Mouse (Mus musculus) monocyte, adult 5-6 weeks (primary cell): Measurements from ENCODE around the gene Map1a. TPM values are rescaled to one million over a fixed set of nuclear protein-coding genes. Genes with fewer than 3 reads are reported as not detected.

Source experiments
- ATAC-seq: fragments of 153-309, 156-312 bp; replicated peaks from 2 replicates; pipeline ENCODE4 v1.8.0; 2017; ENCODE audit warnings: mild to moderate bottlenecking; ENCODE audit not compliant: low TSS enrichment, insufficient number of reproducible peaks, severe bottlenecking, poor library complexity, low FRiP score
- total RNA-seq: library from RNA; stranded (forward); fragments of 200-1000, 200-491, 200-594 nt; gene quantifications from 3 replicates; pipeline ENCODE4 v1.2.3, GENCODE M21; 2017

Map1a gene
- 0.10 TPM in 1 of 3 replicates, not detected in the others for total RNA-seq

GRCm38 (mm10) chr2:121288901-121289729 lies at the start of gene Map1a:
Gene Map1a, plus strand, starts transcription at chr2:121289600.
- ATAC-seq = peak; percentile 81

- ATAC-seq = no peak
These were observed 45.3 kb upstream of the Map1a start for GRCm38 (mm10) chr2:121244099-121244498.

- ATAC-seq = no peak
These were observed 39.6 kb upstream of the Map1a start for GRCm38 (mm10) chr2:121249758-121250157.

GRCm38 (mm10) chr2:121268446-121268845 lies 21.0 kb upstream of the Map1a start:
- ATAC-seq = no peak

GRCm38 (mm10) chr2:121270521-121271235 lies 18.7 kb upstream of the Map1a start:
- ATAC-seq = no peak

GRCm38 (mm10) chr2:121271236-121271927 lies 18.0 kb upstream of the Map1a start, which contains the start of gene Trp53bp1:
Gene Trp53bp1, minus strand, starts transcription at chr2:121271407.
- peak; percentile 100 for ATAC-seq

- no peak for ATAC-seq
These were observed 17.4 kb upstream of the Map1a start for GRCm38 (mm10) chr2:121271928-121272516.

- ATAC-seq = no peak
These were observed 1.6 kb upstream of the Map1a start for GRCm38 (mm10) chr2:121287850-121288249.

- ATAC-seq = no peak
These were observed 535 bp downstream of the Map1a start for GRCm38 (mm10) chr2:121289730-121290540.

- ATAC-seq = no peak
These were observed 3.1 kb downstream of the Map1a start for GRCm38 (mm10) chr2:121292316-121293013.

- ATAC-seq = peak; percentile 42; the same call in 1 of the 2 replicates
These were observed 4.8 kb downstream of the Map1a start for GRCm38 (mm10) chr2:121294182-121294581.

- ATAC-seq = no peak
These were observed 5.6 kb downstream of the Map1a start for GRCm38 (mm10) chr2:121294753-121295607.

- no peak for ATAC-seq
These were observed 6.5 kb downstream of the Map1a start for GRCm38 (mm10) chr2:121295608-121296571.

GRCm38 (mm10) chr2:121296754-121297231 lies 7.4 kb downstream of the Map1a start:
- no peak for ATAC-seq

GRCm38 (mm10) chr2:121297701-121298100 lies 8.3 kb downstream of the Map1a start:
- no peak for ATAC-seq
